Mouse (Mus musculus): ENCODE measurements around the gene Olfr969. TPM values are rescaled to one million over a fixed set of nuclear protein-coding genes. Genes with fewer than 3 reads are reported as not detected.
"Not testable (repeated sequence)": the region's sequence is repeated elsewhere in the genome, so short reads cannot be mapped to it uniquely, and the experiment has no call there.

Gene Olfr969
- total RNA-seq (2017): not detected in 2 replicates

GRCm38 (mm10) chr9:39790558-39790957, at the start of gene Olfr969:
Olfr969 (plus strand) TSS chr9:39790945.
- ATAC-seq (replicated peaks in 1 of 2; ENCODE audit: insufficient read depth in 1 of 2, low FRiP score in 2 of 2, low TSS enrichment in 1 of 2, low read depth in 1 of 2, poor library complexity in 2 of 2, severe bottlenecking in 2 of 2): no peak

GRCm38 (mm10) chr9:39745949-39746348, 44.8 kb upstream of the Olfr969 start, which contains the start of gene Olfr967:
Olfr967 (plus strand) TSS chr9:39746249.
- ATAC-seq (replicated peaks in 1 of 2; ENCODE audit: insufficient read depth in 1 of 2, low FRiP score in 2 of 2, low TSS enrichment in 1 of 2, low read depth in 1 of 2, poor library complexity in 2 of 2, severe bottlenecking in 2 of 2): no peak

DNA sequence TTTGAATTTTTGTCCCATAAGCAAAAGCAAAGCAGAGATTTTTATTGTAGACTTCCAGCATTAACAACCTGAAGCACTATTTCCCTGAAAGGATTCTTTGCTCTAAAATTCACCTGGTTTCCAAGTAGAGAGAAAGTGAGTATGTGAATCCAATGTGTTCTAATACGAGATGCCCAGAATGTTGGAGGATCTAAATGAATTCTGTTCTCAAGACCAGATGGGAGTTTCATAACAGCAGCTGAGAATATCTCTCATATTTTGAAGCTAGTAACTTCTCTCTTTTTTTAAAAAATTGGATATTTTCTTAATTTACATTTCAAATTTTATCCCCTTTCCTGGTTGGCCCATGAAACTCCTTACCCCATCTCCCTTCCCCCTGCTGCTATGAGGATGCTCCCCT, 44.3 kb upstream of the Olfr969 start:
- no peak for ATAC-seq (replicated peaks in 1 of 2; ENCODE audit: insufficient read depth in 1 of 2, low FRiP score in 2 of 2, low TSS enrichment in 1 of 2, low read depth in 1 of 2, poor library complexity in 2 of 2, severe bottlenecking in 2 of 2)

GRCm38 (mm10) chr9:39783153-39783552, 7.6 kb upstream of the Olfr969 start, which contains the start of gene Olfr968:
Olfr968 (minus strand) TSS chr9:39783253.
- no peak for ATAC-seq (replicated peaks in 1 of 2; ENCODE audit: insufficient read depth in 1 of 2, low FRiP score in 2 of 2, low TSS enrichment in 1 of 2, low read depth in 1 of 2, poor library complexity in 2 of 2, severe bottlenecking in 2 of 2)

DNA sequence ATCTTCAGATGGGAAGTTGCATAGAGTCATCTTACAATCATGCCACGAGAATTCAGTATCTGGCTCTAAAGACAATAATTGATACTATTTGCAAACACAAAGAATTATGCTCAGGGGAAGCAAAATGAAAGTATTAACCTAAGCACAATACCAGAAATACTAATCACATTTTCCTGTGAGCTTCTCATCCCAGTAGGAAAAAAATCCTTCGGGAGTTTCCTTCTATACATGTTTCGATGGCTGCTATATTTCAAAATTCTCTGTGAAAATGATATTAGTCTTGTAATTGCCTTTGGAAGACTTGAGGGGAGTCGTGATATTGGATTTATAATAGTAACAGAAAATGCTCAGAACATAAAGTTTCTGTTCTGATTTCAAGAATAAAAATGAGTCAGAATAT, 17.8 kb downstream of the Olfr969 start, which contains the start of gene Olfr970:
Gene Olfr970 (plus strand): TSS at position 301 of the 400 bp plus-strand sequence.
- no peak for ATAC-seq (replicated peaks in 1 of 2; ENCODE audit: insufficient read depth in 1 of 2, low FRiP score in 2 of 2, low TSS enrichment in 1 of 2, low read depth in 1 of 2, poor library complexity in 2 of 2, severe bottlenecking in 2 of 2)

- ATAC-seq (replicated peaks in 1 of 2; ENCODE audit: insufficient read depth in 1 of 2, low FRiP score in 2 of 2, low TSS enrichment in 1 of 2, low read depth in 1 of 2, poor library complexity in 2 of 2, severe bottlenecking in 2 of 2): not testable (repeated sequence)
These were observed 45.8 kb downstream of the Olfr969 start, which contains the start of gene Olfr971 for GRCm38 (mm10) chr9:39836576-39836975. Olfr971 (plus strand) TSS chr9:39836876.

Other genes with a start within 250 kb of the Olfr969 start
- not detected in 2 replicates for gene Olfr958, start 236.9 kb upstream of the Olfr969 start, total RNA-seq (2017)
- not detected in 2 replicates for gene Olfr959, start 215.4 kb upstream of the Olfr969 start, total RNA-seq (2017)
- gene AW551984, start 186.5 kb upstream of the Olfr969 start, total RNA-seq (2017): not detected in 2 replicates
- not detected in 2 replicates for gene Olfr148, start 180.3 kb upstream of the Olfr969 start, total RNA-seq (2017)
- gene Olfr960, start 169.6 kb upstream of the Olfr969 start, total RNA-seq (2017): not detected in 2 replicates
- gene Olfr961, start 145.9 kb upstream of the Olfr969 start, total RNA-seq (2017): not detected in 2 replicates
- not detected in 2 replicates for gene Olfr963, start 123.7 kb upstream of the Olfr969 start, total RNA-seq (2017)
- gene Olfr149, start 83.8 kb upstream of the Olfr969 start, total RNA-seq (2017): not detected in 2 replicates
- gene Olfr965, start 79.6 kb upstream of the Olfr969 start, total RNA-seq (2017): not detected in 2 replicates
- not detected in 2 replicates for gene Olfr150, start 60.0 kb upstream of the Olfr969 start, total RNA-seq (2017)
- gene Olfr967, start 44.7 kb upstream of the Olfr969 start, total RNA-seq (2017): not detected in 2 replicates
- not detected in 2 replicates for gene Olfr968, start 7.7 kb upstream of the Olfr969 start, total RNA-seq (2017)
- not detected in 2 replicates for gene Olfr970, start 17.9 kb downstream of the Olfr969 start, total RNA-seq (2017)
- not detected in 2 replicates for gene Olfr971, start 45.9 kb downstream of the Olfr969 start, total RNA-seq (2017)
- not detected in 2 replicates for gene Olfr972, start 75.5 kb downstream of the Olfr969 start, total RNA-seq (2017)
- not detected in 2 replicates for gene Olfr229, start 116.4 kb downstream of the Olfr969 start, total RNA-seq (2017)
- not detected in 2 replicates for gene Olfr974, start 146.6 kb downstream of the Olfr969 start, total RNA-seq (2017)
- gene Olfr975, start 161.1 kb downstream of the Olfr969 start, total RNA-seq (2017): not detected in 2 replicates
- gene Olfr976, start 170.2 kb downstream of the Olfr969 start, total RNA-seq (2017): not detected in 2 replicates
- gene Olfr978, start 201.2 kb downstream of the Olfr969 start, total RNA-seq (2017): not detected in 2 replicates
- not detected in 2 replicates for gene Olfr979, start 212.5 kb downstream of the Olfr969 start, total RNA-seq (2017)
- gene Olfr980, start 218.6 kb downstream of the Olfr969 start, total RNA-seq (2017): not detected in 2 replicates
- gene Olfr981, start 230.5 kb downstream of the Olfr969 start, total RNA-seq (2017): not detected in 2 replicates